9 mouse cellular contexts compared by ENCODE assay signal in the genomic region with DNA sequence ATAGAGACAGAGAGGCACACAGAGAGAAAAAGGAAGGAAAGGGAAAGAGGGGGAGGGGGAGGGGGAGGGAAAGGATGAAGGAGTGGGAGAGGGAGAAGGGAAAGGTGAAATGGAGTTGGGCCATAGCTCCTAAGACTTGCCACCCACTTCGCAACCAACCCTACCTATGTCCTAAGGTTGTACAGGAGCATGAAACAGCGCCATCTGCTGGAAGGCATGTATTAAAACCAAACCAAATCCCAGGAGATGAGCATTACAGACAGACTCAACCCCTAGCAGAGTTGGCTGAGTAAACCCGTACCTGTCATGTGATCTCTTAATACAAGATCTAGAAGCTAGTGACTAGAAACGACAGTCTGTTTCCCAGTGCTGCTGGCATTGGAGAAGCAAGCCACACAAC.
DNase-seq lines count a peak whose midpoint lies in the region; ATAC-seq and TF ChIP-seq lines count a peak whose summit lies in the region.
"Had no signal": no experiment of that assay in that cellular context is flagged by ENCODE, and none has a peak within 500 bp of the region (broad histone marks: within the 10 kb centered on the region; RNA-seq: fewer than 3 reads in every experiment).

No protein-coding gene starts in this region.

- H3K4me2 ChIP-seq in forebrain, postnatal 0 days (ENCODE audit: low read depth): no peak overlapping the region
- no peak overlapping the region for H3K4me2 ChIP-seq in forebrain, embryonic 12.5 days
- no peak overlapping the region for H3K4me2 ChIP-seq in intestine, postnatal 0 days (replicated peaks; ENCODE audit: low read depth)
- H3K4me2 ChIP-seq in midbrain, embryonic 16.5 days (ENCODE audit: low read length): no peak overlapping the region

- WGBS in forebrain, postnatal 0 days: 33% methylated on average over 4 of the region's 4 CpGs
- 29% methylated on average over 4 of the region's 4 CpGs for WGBS in forebrain, embryonic 12.5 days
- 24% methylated on average over 4 of the region's 4 CpGs for WGBS in intestine, postnatal 0 days
- WGBS in midbrain, embryonic 16.5 days: 34% methylated on average over 4 of the region's 4 CpGs

- TF ChIP-seq CTCF in forebrain, postnatal 0 days (IDR thresholded peaks at IDR 0.05; ENCODE audit: low read depth): peak; percentile 68
- TF ChIP-seq CTCF in intestine, postnatal 0 days (IDR thresholded peaks at IDR 0.05; ENCODE audit: low read depth): peak; percentile 77

- H3K27ac ChIP-seq in forebrain, postnatal 0 days (ENCODE audit: low read depth, low read length): no peak overlapping the region
- H3K27ac ChIP-seq in forebrain, embryonic 12.5 days: no peak overlapping the region
- H3K27ac ChIP-seq in intestine, postnatal 0 days (ENCODE audit: low read depth, low read length): no peak overlapping the region
- no peak overlapping the region for H3K27ac ChIP-seq in midbrain, embryonic 16.5 days (ENCODE audit: low read length)

- DNase-seq in forebrain, postnatal 0 days: peak; percentile 36
- DNase-seq in ovary, postnatal 14 days (ENCODE audit: low spot score): peak; percentile 9
- DNase-seq in ovary, adult 18-20 months (ENCODE audit: low spot score): no peak
- DNase-seq in cerebellum, adult 18-20 months: peak; percentile 68 to 74

- H3K4me3 ChIP-seq in forebrain, postnatal 0 days (ENCODE audit: low read depth, low read length): no peak overlapping the region
- H3K4me3 ChIP-seq in forebrain, embryonic 12.5 days (replicated peaks): no peak overlapping the region
- H3K4me3 ChIP-seq in intestine, postnatal 0 days (ENCODE audit: low read depth, low read length): no peak overlapping the region
- H3K4me3 ChIP-seq in midbrain, embryonic 16.5 days (ENCODE audit: low read depth, low read length): no peak overlapping the region

- H3K9ac ChIP-seq in forebrain, postnatal 0 days: no peak overlapping the region
- no peak overlapping the region for H3K9ac ChIP-seq in forebrain, embryonic 12.5 days
- no peak overlapping the region for H3K9ac ChIP-seq in intestine, postnatal 0 days (ENCODE audit: low read depth, low read length)
- no peak overlapping the region for H3K9ac ChIP-seq in midbrain, embryonic 16.5 days (ENCODE audit: low read depth, low read length)

- no peaks in the 10 kb centered on the region for H3K36me3 ChIP-seq in forebrain, postnatal 0 days (ENCODE audit: insufficient read depth)
- H3K36me3 ChIP-seq in forebrain, embryonic 12.5 days (replicated peaks): no peaks in the 10 kb centered on the region
- no peaks in the 10 kb centered on the region for H3K36me3 ChIP-seq in intestine, postnatal 0 days (ENCODE audit: control insufficient read depth, insufficient read depth)
- no peaks in the 10 kb centered on the region for H3K36me3 ChIP-seq in midbrain, embryonic 16.5 days (ENCODE audit: control insufficient read depth, insufficient read depth, low read length)
- H3K36me3 ChIP-seq: G1E had no signal

- no peak for ATAC-seq in forebrain, postnatal 0 days
- no peak for ATAC-seq in forebrain, embryonic 12.5 days (ENCODE audit: low FRiP score)
- ATAC-seq in intestine, postnatal 0 days: no peak
- peak; percentile 48; the same call in 1 of the 2 replicates for ATAC-seq in midbrain, embryonic 16.5 days
- ATAC-seq in activated CD4-positive, CD25-positive, alpha-beta regulatory T cell, adult 4 months: no peak

- no peaks in the 10 kb centered on the region for H3K9me3 ChIP-seq in forebrain, postnatal 0 days (ENCODE audit: low read length)
- no peaks in the 10 kb centered on the region for H3K9me3 ChIP-seq in forebrain, embryonic 12.5 days
- H3K9me3 ChIP-seq in intestine, postnatal 0 days (ENCODE audit: control insufficient read depth): no peaks in the 10 kb centered on the region
- no peaks in the 10 kb centered on the region for H3K9me3 ChIP-seq in midbrain, embryonic 16.5 days (replicated peaks; ENCODE audit: control insufficient read depth, low read length, poor library complexity, severe bottlenecking)

- no peaks in the 10 kb centered on the region for H3K27me3 ChIP-seq in forebrain, postnatal 0 days (ENCODE audit: insufficient read depth, low read length)
- no peaks in the 10 kb centered on the region for H3K27me3 ChIP-seq in forebrain, embryonic 12.5 days
- H3K27me3 ChIP-seq in intestine, postnatal 0 days (replicated peaks; ENCODE audit: control insufficient read depth, insufficient read depth, low read length): no peaks in the 10 kb centered on the region
- no peaks in the 10 kb centered on the region for H3K27me3 ChIP-seq in midbrain, embryonic 16.5 days (ENCODE audit: control insufficient read depth, insufficient read depth, low read depth, low read length)

- no peaks in the 10 kb centered on the region for H3K4me1 ChIP-seq in forebrain, postnatal 0 days (ENCODE audit: insufficient read depth)
- no peaks in the 10 kb centered on the region for H3K4me1 ChIP-seq in forebrain, embryonic 12.5 days
- H3K4me1 ChIP-seq in intestine, postnatal 0 days (replicated peaks; ENCODE audit: control insufficient read depth, insufficient read depth, low read length): no peaks in the 10 kb centered on the region
- H3K4me1 ChIP-seq in midbrain, embryonic 16.5 days (ENCODE audit: control insufficient read depth, insufficient read depth, low read length): no peaks in the 10 kb centered on the region
